Mouse (Mus musculus) embryonic fibroblast, embryonic 13.5 days (primary cell): ENCODE data around the gene Mrpl9.

Experiments used
- CTCF ChIP-seq: IDR thresholded peaks from 2 replicates; pipeline ENCODE4 v1.5.1; 2011; ENCODE audit warnings: mild to moderate bottlenecking, control low read depth, low read length, moderate library complexity, borderline replicate concordance; ENCODE audit not compliant: insufficient read depth
- POLR2A ChIP-seq: IDR thresholded peaks from 2 replicates; pipeline ENCODE4 v1.6.1; 2011; ENCODE audit warnings: low read depth, mild to moderate bottlenecking, control low read depth, low read length, moderate library complexity

DNA sequence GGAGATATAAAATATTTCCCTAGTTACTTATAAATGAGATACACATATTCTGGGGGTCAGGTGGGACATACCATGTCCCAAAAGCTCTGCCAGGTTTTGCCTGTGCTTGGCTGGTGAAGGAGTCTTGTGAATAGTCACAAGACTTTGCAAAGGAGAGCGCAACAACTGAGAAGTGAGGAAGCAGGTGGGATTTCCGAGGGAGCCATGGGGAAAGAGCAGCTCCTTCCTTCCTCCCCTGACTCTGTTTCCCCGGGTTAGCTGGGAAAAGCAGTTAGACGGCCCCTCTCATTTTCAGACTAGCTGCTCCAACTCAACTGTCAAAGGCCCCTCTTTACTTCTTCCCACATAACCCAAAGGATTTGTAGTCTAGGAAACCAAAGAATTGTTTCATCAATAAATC is 54.0 kb downstream of the Mrpl9 start:
- TF ChIP-seq POLR2A, result no peak
- TF ChIP-seq CTCF, result no peak
